Mouse (Mus musculus) brain, embryonic 14.5 days (tissue): ENCODE data around the gene Meis3. TPM values are rescaled to one million over a fixed set of nuclear protein-coding genes. Genes with fewer than 3 reads are reported as not detected.

Experiments used
- DNase-seq: peaks from one replicate; pipeline ENCODE4 v3.0.0-alpha.2; 2011; ENCODE audit warnings: low read depth
- CTCF ChIP-seq: fragments of 200-500 bp; IDR thresholded peaks from 2 replicates; pipeline ENCODE4 v1.5.1; 2012; ENCODE audit warnings: inconsistent platforms, mild to moderate bottlenecking, moderate library complexity, borderline replicate concordance; ENCODE audit not compliant: insufficient read depth, insufficient read length; ENCODE audit errors: extremely low read depth
- POLR2A ChIP-seq: fragments of 200-500 bp; IDR thresholded peaks from 2 replicates; pipeline ENCODE4 v1.6.1; 2012; ENCODE audit warnings: mild to moderate bottlenecking, inconsistent platforms, borderline replicate concordance; ENCODE audit not compliant: poor library complexity, insufficient read depth, insufficient read length, severe bottlenecking; ENCODE audit errors: extremely low read depth
- polyA plus RNA-seq: library from polyadenylated mRNA; depleted of rRNA; stranded (reverse); fragments of >200 nt; gene quantifications from 2 replicates; pipeline ENCODE4 v1.2.3, GENCODE M21; 2012

The Meis3 gene
- polyA plus RNA-seq, 1 experiment = 188 TPM

DNA sequence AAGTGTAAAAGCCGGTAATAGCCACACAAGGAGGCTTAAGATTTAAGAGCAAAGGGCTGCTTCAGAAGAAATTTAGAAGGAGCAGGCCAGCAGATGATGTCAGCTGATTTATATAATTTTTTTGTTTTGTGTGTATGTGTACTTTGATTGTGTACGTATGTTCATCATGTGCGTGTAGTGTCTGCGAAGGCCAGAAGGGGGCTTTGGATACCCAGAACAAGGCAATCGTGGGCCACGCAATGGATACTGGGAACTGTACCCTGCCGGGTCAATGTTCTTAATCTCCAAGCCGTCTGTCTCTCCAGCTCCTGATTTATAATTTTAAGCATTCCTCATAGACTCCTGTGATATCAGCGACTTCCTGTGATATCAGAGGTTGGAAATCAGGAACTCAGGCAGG lies 13.6 kb upstream of the Meis3 start:
- DNase-seq = no peak
- TF ChIP-seq CTCF = no peak; the same call in 1 of the 2 replicates
- TF ChIP-seq POLR2A = no peak

- DNase-seq = peak; percentile 25
- TF ChIP-seq CTCF = no peak
- no peak for TF ChIP-seq POLR2A
Observed at GRCm38 (mm10) chr7:16162036-16162435, 12.9 kb upstream of the Meis3 start.

GRCm38 (mm10) chr7:16172141-16172581 lies 2.7 kb upstream of the Meis3 start:
- peak; percentile 53 for DNase-seq
- TF ChIP-seq POLR2A (no peak), CTCF (no peak)

- TF ChIP-seq CTCF (no peak), POLR2A (no peak)
- no peak for DNase-seq
Observed at GRCm38 (mm10) chr7:16172586-16173140, 2.2 kb upstream of the Meis3 start.

GRCm38 (mm10) chr7:16173146-16173545 lies 1.7 kb upstream of the Meis3 start:
- DNase-seq = no peak
- TF ChIP-seq POLR2A (no peak), CTCF (no peak)

- DNase-seq = peak; percentile 25
- TF ChIP-seq CTCF (no peak), POLR2A (no peak)
Observed at GRCm38 (mm10) chr7:16175542-16175931, 647 bp downstream of the Meis3 start.

DNA sequence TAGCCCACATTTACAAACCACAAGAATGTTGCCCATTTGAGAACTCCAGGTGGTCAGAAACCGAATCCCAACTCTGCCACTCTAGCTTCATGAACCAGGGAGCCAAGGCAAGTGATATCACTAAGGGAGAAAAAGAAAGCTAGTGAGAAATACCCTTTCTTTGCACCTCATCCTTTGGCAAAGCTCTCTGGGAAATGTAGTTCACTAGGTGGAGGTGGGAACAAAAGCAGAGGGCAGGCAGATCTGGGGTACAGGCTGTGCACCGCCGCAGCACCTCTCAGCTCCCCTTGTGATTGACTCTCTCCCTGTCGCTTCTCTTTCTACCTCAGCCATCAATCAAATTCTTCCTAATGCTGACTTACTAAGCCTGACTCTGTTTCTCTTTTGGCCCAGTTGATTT lies 3.2 kb downstream of the Meis3 start:
- no peak for DNase-seq
- no peak for TF ChIP-seq CTCF
- TF ChIP-seq POLR2A = no peak

DNA sequence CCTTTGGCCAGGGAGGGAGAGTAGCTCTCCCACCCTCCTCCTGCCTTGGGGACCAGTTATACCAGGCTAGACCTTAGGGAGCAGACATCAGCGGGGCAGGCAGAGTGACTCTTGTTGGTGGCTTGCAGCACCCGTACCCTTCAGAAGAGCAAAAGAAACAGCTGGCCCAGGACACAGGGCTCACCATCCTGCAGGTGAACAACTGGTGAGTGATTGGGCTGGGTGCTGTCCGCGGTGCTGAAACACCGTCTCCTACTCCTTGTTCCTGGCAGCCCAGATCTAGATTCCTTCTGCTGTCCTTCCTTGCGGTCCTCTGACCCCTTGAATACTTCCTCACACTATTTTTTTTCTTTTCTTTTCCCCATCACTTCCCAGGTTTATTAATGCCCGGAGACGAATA lies 8.8 kb downstream of the Meis3 start:
- TF ChIP-seq POLR2A (no peak), CTCF (no peak)

DNA sequence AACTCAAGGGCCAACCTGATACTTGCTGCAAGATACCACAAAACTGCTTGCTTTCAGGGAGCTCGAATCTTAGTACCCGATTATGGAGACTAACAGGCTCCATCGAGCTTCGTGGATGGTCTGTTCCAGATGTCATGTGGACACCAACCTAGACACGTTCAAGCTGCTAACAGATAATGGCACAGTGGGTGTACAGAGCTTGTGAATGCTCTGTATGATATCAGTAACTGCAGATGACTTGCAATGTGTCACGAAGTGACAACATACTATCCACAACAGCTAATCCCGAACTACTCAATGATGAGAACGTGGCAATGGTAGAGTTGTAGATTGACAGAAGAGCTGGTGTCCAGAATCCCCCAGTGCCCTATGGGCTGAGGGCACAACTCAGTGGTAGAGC lies 12.6 kb downstream of the Meis3 start:
- no peak for DNase-seq
- TF ChIP-seq POLR2A = no peak

More for the DNA sequence above, 8.8 kb downstream of the Meis3 start:
- DNase-seq = no peak

DNA sequence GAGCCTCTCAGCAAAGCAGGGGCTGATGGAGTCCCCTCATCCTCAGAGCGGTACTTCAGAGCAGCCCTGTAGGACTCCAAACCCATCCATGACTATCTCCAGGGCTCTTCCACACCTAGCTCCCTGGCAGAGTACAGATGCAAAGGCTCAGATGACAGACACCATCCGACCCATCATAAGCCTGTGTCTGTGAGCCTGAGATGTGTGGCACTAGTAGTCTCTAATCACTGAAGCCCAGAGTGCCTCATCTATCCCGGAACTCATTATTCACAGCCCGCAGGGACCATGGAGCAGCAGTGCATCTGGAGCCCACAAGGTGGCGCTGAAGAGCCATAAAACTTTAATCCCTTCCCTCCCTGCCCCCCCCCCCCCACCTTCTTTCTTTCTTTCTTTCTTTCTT lies 17.4 kb downstream of the Meis3 start:
- no peak for TF ChIP-seq POLR2A
- peak; percentile 86 for TF ChIP-seq CTCF
- peak; percentile 79 for DNase-seq

GRCm38 (mm10) chr7:16193702-16194101 lies 18.8 kb downstream of the Meis3 start:
- no peak for DNase-seq
- TF ChIP-seq CTCF (no peak), POLR2A (no peak)

GRCm38 (mm10) chr7:16196616-16197015 lies 21.7 kb downstream of the Meis3 start:
- DNase-seq = peak; percentile 13
- TF ChIP-seq CTCF (no peak), POLR2A (no peak)

DNA sequence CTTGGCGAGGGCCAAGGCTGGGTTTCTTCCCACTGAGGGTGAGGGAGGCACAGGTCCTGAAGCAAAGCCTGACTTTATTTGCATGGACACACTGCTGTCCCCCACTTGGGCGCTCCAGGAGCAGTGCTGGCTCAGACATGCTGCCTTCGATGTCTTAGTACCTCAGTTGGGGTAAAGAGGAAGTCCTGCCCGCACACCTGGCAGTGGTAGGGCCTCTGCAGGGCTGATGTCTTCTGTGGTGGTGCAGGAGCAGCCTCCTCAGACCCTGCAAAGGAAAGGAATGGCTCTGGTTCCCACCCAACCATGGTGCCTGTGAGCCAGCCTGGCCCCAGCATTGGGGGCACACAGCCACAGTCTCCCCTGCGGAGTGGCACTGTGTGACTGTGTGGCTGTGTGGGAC lies 22.3 kb downstream of the Meis3 start:
- TF ChIP-seq CTCF = no peak
- DNase-seq = no peak

DNA sequence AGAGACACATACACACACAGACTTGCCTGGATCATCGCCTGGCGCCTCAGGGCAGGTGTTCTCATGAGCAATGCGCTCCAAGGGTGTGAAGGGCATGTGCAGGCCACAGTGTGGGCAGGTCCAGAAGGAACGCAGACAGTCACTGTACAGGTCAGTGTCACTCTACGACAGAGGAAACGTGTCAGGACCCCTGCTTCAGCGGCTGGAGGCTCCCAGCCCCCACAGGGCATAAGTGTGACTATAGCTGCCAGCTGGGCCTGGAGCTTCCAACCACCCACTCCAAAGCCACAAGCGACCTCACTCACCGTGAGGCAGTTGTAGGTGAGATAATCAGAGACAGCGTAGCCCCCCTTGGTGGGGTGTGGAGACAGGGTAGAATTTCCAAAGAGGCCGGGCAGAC lies 23.6 kb downstream of the Meis3 start:
- no peak for TF ChIP-seq POLR2A
- TF ChIP-seq CTCF = no peak

More for the DNA sequence above, 23.6 kb downstream of the Meis3 start:
- DNase-seq = no peak
